Mouse (Mus musculus): ENCODE results near the gene Olfr1016. TPM values are rescaled to one million over a fixed set of nuclear protein-coding genes. Genes with fewer than 3 reads are reported as not detected.

The Olfr1016 gene
- polyA plus RNA-seq, 1 experiment from 2014 or later: not detected

Other genes with a start within 250 kb of the Olfr1016 start
- not detected in 2 replicates for gene Olfr996, start 223.3 kb downstream of the Olfr1016 start, polyA plus RNA-seq (2016; fragmentation: Nextera tagmentation; extraction: Ambion mirVana)
- gene Olfr998, start 213.6 kb downstream of the Olfr1016 start, polyA plus RNA-seq (2016; fragmentation: Nextera tagmentation; extraction: Ambion mirVana): not detected in 2 replicates
- gene Olfr1000, start 190.6 kb downstream of the Olfr1016 start, polyA plus RNA-seq (2016; fragmentation: Nextera tagmentation; extraction: Ambion mirVana): not detected in 2 replicates
- not detected in 2 replicates for gene Olfr1002, start 151.8 kb downstream of the Olfr1016 start, polyA plus RNA-seq (2016; fragmentation: Nextera tagmentation; extraction: Ambion mirVana)
- not detected in 2 replicates for gene Olfr154, start 138.1 kb downstream of the Olfr1016 start, polyA plus RNA-seq (2016; fragmentation: Nextera tagmentation; extraction: Ambion mirVana)
- gene Olfr1006, start 123.8 kb downstream of the Olfr1016 start, polyA plus RNA-seq (2016; fragmentation: Nextera tagmentation; extraction: Ambion mirVana): not detected in 2 replicates
- not detected in 2 replicates for gene Olfr1008, start 113.1 kb downstream of the Olfr1016 start, polyA plus RNA-seq (2016; fragmentation: Nextera tagmentation; extraction: Ambion mirVana)
- not detected in 2 replicates for gene Olfr1009, start 87.1 kb downstream of the Olfr1016 start, polyA plus RNA-seq (2016; fragmentation: Nextera tagmentation; extraction: Ambion mirVana)
- not detected in 2 replicates for gene Olfr1012, start 39.8 kb downstream of the Olfr1016 start, polyA plus RNA-seq (2016; fragmentation: Nextera tagmentation; extraction: Ambion mirVana)
- not detected in 2 replicates for gene Olfr1013, start 35.4 kb downstream of the Olfr1016 start, polyA plus RNA-seq (2016; fragmentation: Nextera tagmentation; extraction: Ambion mirVana)
- gene Olfr1014, start 29.8 kb downstream of the Olfr1016 start, polyA plus RNA-seq (2016; fragmentation: Nextera tagmentation; extraction: Ambion mirVana): not detected in 2 replicates
- not detected in 2 replicates for gene Olfr1015, start 20.5 kb downstream of the Olfr1016 start, polyA plus RNA-seq (2016; fragmentation: Nextera tagmentation; extraction: Ambion mirVana)
- not detected in 2 replicates for gene Olfr1018, start 15.9 kb upstream of the Olfr1016 start, polyA plus RNA-seq (2016; fragmentation: Nextera tagmentation; extraction: Ambion mirVana)
- not detected in 2 replicates for gene Olfr1019, start 42.9 kb upstream of the Olfr1016 start, polyA plus RNA-seq (2016; fragmentation: Nextera tagmentation; extraction: Ambion mirVana)
- gene Olfr1020, start 44.5 kb upstream of the Olfr1016 start, polyA plus RNA-seq (2016; fragmentation: Nextera tagmentation; extraction: Ambion mirVana): not detected in 2 replicates
- not detected in 2 replicates for gene Olfr1022, start 66.0 kb upstream of the Olfr1016 start, polyA plus RNA-seq (2016; fragmentation: Nextera tagmentation; extraction: Ambion mirVana)
- not detected in 2 replicates for gene Olfr1023, start 83.1 kb upstream of the Olfr1016 start, polyA plus RNA-seq (2016; fragmentation: Nextera tagmentation; extraction: Ambion mirVana)
- not detected in 2 replicates for gene Olfr1024, start 102.5 kb upstream of the Olfr1016 start, polyA plus RNA-seq (2016; fragmentation: Nextera tagmentation; extraction: Ambion mirVana)
- not detected in 2 replicates for gene Olfr1025-ps1, start 112.6 kb upstream of the Olfr1016 start, polyA plus RNA-seq (2016; fragmentation: Nextera tagmentation; extraction: Ambion mirVana)
- not detected in 2 replicates for gene Olfr1026, start 119.0 kb upstream of the Olfr1016 start, polyA plus RNA-seq (2016; fragmentation: Nextera tagmentation; extraction: Ambion mirVana)
- not detected in 2 replicates for gene Olfr1028, start 147.9 kb upstream of the Olfr1016 start, polyA plus RNA-seq (2016; fragmentation: Nextera tagmentation; extraction: Ambion mirVana)
- gene Olfr1029, start 171.4 kb upstream of the Olfr1016 start, polyA plus RNA-seq (2016; fragmentation: Nextera tagmentation; extraction: Ambion mirVana): not detected in 2 replicates
- gene Olfr1030, start 176.7 kb upstream of the Olfr1016 start, polyA plus RNA-seq (2016; fragmentation: Nextera tagmentation; extraction: Ambion mirVana): not detected in 2 replicates
- gene Olfr1031, start 187.8 kb upstream of the Olfr1016 start, polyA plus RNA-seq (2016; fragmentation: Nextera tagmentation; extraction: Ambion mirVana): not detected in 2 replicates
- gene Olfr1032, start 203.0 kb upstream of the Olfr1016 start, polyA plus RNA-seq (2016; fragmentation: Nextera tagmentation; extraction: Ambion mirVana): not detected in 2 replicates
- gene Olfr1033, start 218.1 kb upstream of the Olfr1016 start, polyA plus RNA-seq (2016; fragmentation: Nextera tagmentation; extraction: Ambion mirVana): not detected in 2 replicates
- gene Olfr1034, start 243.3 kb upstream of the Olfr1016 start, polyA plus RNA-seq (2016; fragmentation: Nextera tagmentation; extraction: Ambion mirVana): not detected in 2 replicates